Mouse (Mus musculus): ENCODE measurements around the gene Spout1. TPM values are rescaled to one million over a fixed set of nuclear protein-coding genes. Genes with fewer than 3 reads are reported as not detected.

Gene Spout1
- 10 to 100 TPM; 24.1 to 24.5 TPM for total RNA-seq (2023)

DNA sequence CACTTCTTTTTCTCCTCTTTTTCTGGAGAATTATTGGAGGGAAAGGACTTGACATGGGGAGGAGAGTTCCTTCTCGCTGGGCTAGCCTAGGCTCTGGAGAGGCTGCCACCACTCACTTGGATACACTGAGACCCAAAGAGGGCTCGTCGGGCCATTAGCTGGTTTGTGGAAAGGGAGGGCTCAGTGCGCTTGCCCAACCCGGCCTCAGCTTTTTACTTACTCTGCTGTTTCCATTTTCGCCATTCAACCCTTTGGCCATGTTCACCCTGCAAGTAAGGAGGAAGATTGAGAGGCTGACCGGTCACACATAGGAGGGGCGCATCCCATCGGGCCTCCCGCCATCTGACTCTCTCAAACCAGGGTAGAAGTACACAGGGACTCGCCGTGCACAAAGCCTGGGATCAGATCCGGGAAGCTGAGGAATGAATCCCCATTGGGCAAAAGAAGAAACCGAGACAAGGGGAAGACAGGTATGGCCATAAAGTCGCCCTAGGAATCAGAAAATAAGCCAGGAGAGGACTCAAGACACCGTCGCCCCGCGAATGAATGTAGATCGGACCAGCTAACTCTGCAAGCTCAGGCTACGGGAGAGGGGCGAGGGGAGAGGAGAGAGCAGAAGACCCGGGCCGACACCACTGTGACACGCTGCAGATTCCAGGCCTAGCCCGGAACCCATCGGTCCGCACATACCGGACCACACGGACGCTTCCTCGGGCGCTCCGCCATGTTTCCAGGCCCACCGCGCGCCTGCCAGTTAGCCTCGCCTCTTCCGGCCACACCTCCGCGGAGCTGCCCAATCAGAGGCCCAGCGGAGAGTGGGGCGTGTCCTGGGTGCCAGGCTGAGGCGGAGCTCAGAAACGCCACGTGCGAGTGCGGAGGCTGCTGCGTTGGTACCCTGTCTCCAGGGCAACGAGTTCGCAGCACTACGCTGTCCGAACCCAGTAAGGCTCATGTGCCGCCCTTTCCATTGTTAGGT lies at the start of gene Spout1:
Gene Spout1 (minus strand): TSS at position 760 of the 976 bp plus-strand sequence.

DNA sequence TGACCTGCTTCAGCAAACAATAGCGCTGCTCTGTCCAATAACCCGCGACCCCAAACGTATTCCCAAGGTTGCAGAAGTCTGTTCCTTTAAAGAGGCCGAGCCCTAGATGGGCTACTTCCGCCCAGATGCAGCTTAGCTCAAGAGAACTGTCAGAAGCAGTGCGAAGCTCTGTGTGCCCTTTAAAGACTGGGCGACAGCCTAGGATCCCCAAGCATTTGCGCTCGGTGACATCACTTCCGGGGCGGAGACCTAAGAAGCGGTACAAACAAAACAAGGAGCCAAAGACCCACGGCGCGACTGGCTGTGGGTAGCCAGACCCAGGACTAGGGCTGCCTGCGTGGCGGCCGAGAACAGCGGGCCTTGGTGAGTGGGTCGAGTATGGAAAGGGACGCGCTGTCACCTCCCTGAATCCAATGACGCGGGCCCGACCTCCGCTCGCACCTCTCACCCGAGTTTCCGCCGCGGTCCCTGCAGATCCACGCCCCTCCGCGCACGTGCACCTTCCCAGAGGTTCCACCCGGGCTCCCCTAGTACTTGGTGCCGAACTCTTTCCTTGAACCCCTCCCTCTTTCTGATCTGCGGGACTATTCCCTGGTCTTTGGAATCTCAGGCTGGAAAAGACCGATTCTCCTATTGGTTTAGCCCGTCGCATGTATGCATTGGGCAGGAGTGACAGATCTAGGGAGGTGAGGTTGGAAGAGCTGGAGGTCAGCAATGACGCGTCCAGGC lies 27.5 kb upstream of the Spout1 start, which contains the start of gene Kyat1:
Gene Kyat1 (minus strand): TSS at position 219 of the 729 bp plus-strand sequence.

DNA sequence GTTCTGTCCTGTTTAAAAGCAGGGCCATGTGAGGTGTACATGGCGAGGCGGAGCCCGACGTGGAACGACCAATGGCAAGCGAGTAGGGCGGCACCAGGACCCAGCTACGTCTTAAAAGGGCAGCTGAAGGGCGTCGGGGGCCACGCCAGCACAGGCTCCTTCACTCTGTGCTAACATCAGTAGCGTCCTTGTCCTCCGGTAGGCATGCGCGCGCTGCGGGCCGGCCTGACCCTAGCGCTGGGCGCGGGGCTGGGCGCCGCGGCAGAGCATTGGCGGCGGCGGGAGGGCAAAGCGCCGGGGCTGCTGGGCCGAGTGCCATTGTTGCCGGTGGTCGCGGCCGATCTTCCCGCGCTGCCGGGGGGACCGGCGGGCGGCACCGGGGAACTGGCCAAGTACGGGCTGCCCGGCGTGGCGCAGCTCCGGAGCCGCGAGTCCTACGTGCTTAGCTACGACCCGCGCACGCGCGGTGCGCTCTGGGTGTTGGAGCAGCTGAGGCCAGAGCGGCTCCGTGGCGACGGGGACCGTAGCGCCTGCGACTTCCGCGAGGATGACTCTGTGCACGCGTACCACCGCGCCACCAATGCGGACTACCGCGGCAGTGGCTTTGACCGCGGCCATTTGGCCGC lies 6.8 kb downstream of the Spout1 start, which contains the start of gene Endog:
Gene Endog (plus strand): TSS at position 123 of the 626 bp plus-strand sequence.

GRCm38 (mm10) chr2:30133613-30134377 lies 44.5 kb downstream of the Spout1 start, which contains the start of gene Tbc1d13:
Tbc1d13 (plus strand) TSS chr2:30133746.

GRCm38 (mm10) chr2:30124472-30125274 lies 53.6 kb downstream of the Spout1 start, which contains the start of gene Zer1:
Zer1 (minus strand) TSS chr2:30124585.

Other genes starting within 250 kb of the Spout1 start
- 100 to 1,000 TPM in 1 of 2 experiments, 10 to 100 TPM in 1; 83.8 to 105 TPM for gene Gle1, start 243.0 kb downstream of the Spout1 start, total RNA-seq (2023)
- 100 to 1,000 TPM; 286 to 298 TPM for gene Sptan1, start 212.9 kb downstream of the Spout1 start, total RNA-seq (2023)
- gene Wdr34, start 129.6 kb downstream of the Spout1 start, total RNA-seq (2023), result 1 to 10 TPM; 1.0 to 2.2 TPM
- gene Set, start 121.1 kb downstream of the Spout1 start, total RNA-seq (2023), result 100 to 1,000 TPM; 252 to 272 TPM
- 1 to 10 TPM; 1.2 to 5.1 TPM for gene Pkn3, start 100.8 kb downstream of the Spout1 start, total RNA-seq (2023)
- 10 to 100 TPM; 16.4 to 17.2 TPM for gene Zdhhc12, start 84.8 kb downstream of the Spout1 start, total RNA-seq (2023)
- 10 to 100 TPM; 75.0 to 80.9 TPM for gene Zer1, start 53.9 kb downstream of the Spout1 start, total RNA-seq (2023)
- gene Tbc1d13, start 44.7 kb downstream of the Spout1 start, total RNA-seq (2023), result 10 to 100 TPM; 43.0 to 54.7 TPM
- gene Endog, start 7.0 kb downstream of the Spout1 start, total RNA-seq (2023), result 10 to 100 TPM; 15.3 to 16.6 TPM
- gene Kyat1, start 27.4 kb upstream of the Spout1 start, total RNA-seq (2023), result 10 to 100 TPM; 12.4 to 15.4 TPM
- 10 to 100 TPM; 60.4 to 62.7 TPM for gene Lrrc8a, start 59.3 kb upstream of the Spout1 start, total RNA-seq (2023)
- 1 to 10 TPM; 7.0 to 8.3 TPM for gene Gm28035, start 62.1 kb upstream of the Spout1 start, total RNA-seq (2023)
- 10 to 100 TPM; 18.3 to 26.2 TPM for gene Phyhd1, start 87.7 kb upstream of the Spout1 start, total RNA-seq (2023)
- not detected for gene Gm28038, start 102.6 kb upstream of the Spout1 start, total RNA-seq (2023)
- gene Dolk, start 107.9 kb upstream of the Spout1 start, total RNA-seq (2023), result 10 to 100 TPM in 1 of 2 experiments, 1 to 10 TPM in 1; 8.5 to 12.3 TPM
- 10 to 100 TPM; 56.2 to 60.7 TPM for gene Nup188, start 107.9 kb upstream of the Spout1 start, total RNA-seq (2023)
- 10 to 100 TPM; 96.1 to 96.7 TPM for gene Sh3glb2, start 180.9 kb upstream of the Spout1 start, total RNA-seq (2023)
- 10 to 100 TPM; 18.8 to 21.7 TPM for gene Miga2, start 185.8 kb upstream of the Spout1 start, total RNA-seq (2023)
- gene Dolpp1, start 213.8 kb upstream of the Spout1 start, total RNA-seq (2023), result 10 to 100 TPM; 24.6 to 28.9 TPM
- 10 to 100 TPM in 1 of 2 experiments, 1 to 10 TPM in 1; 7.9 to 14.1 TPM for gene Crat, start 237.4 kb upstream of the Spout1 start, total RNA-seq (2023)
- 100 to 1,000 TPM in 1 of 2 experiments, 10 to 100 TPM in 1; 95.0 to 104 TPM for gene Ptpa, start 237.6 kb upstream of the Spout1 start, total RNA-seq (2023)